Mouse (Mus musculus) heart, postnatal 14 days (tissue): ENCODE measurements around the gene Afap1. TPM values are rescaled to one million over a fixed set of nuclear protein-coding genes. Genes with fewer than 3 reads are reported as not detected.

Source experiments
- DNase-seq, 2 experiments: peaks; one replicate each; pipeline ENCODE4 v3.0.0; 2021 to 2022
- intact Hi-C: fragments of 180-260 bp; cut with DNase I; formaldehyde crosslinking; loops from one replicate; pipeline ENCODE4 v1.15.1; 2025
- long read RNA-seq, 2 experiments: library from polyadenylated mRNA; stranded (forward); transcript quantifications; one replicate each; pipeline ENCODE4 v2.0.0; 2021
- total RNA-seq, 2 experiments: library from RNA; stranded (reverse); gene quantifications; 2 replicates each; pipeline ENCODE4 v1.2.3; 2021

The Afap1 gene
- 10 to 100 TPM; 28.3 to 28.7 TPM for total RNA-seq
- long read RNA-seq, experiment 1, full-length matches to known transcripts: 2 of 11 reads
- long read RNA-seq, experiment 1, partial matches to known transcripts: 8 of 11 reads
- long read RNA-seq, experiment 1, other reads (novel, unspliced or antisense): 1 of 11 reads
- long read RNA-seq, experiment 2, full-length matches to known transcripts: 4 of 16 reads
- long read RNA-seq, experiment 2, partial matches to known transcripts: 4 of 16 reads
- long read RNA-seq, experiment 2, other reads (novel, unspliced or antisense): 8 of 16 reads

- peak; percentile 100 for DNase-seq
- intact Hi-C loops: loop anchor here (5.0 kb wide), 1 partner anchor 34 kb away; no protein-coding TSS in a partner anchor
Observed at GRCm38 (mm10) chr5:35893093-35893804, at the start of gene Afap1. Afap1 (plus strand) TSS chr5:35893319.

DNA sequence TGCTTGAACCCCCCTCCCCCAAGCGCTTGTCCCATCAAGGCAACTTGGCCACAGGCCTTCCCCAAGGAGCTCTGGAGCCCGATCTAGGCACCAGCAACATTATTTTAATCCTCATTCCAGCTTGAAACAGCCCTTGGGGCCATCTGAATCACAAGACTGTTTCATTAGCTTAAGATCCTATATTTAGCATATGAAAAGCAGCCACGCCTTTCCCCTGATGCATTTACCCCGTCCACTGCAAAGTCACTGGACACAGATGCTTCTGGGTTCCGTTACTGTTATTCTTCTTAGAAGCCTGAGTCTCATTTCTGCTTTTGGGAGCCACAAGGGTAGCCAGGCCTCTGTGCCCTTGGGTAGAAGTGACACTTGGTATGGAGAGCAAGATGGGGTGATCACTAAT, 41.6 kb upstream of the Afap1 start:
- no peak for DNase-seq
- intact Hi-C loops: no loop called here

- DNase-seq: no peak
- intact Hi-C loops: no loop called here
Observed at GRCm38 (mm10) chr5:35853463-35853862, 39.7 kb upstream of the Afap1 start.

- intact Hi-C loops: loop anchor here (5.0 kb wide), 2 partner anchors 154 to 259 kb away; no protein-coding TSS in a partner anchor
- no peak for DNase-seq
Observed at GRCm38 (mm10) chr5:35856245-35856644, 36.9 kb upstream of the Afap1 start.

DNA sequence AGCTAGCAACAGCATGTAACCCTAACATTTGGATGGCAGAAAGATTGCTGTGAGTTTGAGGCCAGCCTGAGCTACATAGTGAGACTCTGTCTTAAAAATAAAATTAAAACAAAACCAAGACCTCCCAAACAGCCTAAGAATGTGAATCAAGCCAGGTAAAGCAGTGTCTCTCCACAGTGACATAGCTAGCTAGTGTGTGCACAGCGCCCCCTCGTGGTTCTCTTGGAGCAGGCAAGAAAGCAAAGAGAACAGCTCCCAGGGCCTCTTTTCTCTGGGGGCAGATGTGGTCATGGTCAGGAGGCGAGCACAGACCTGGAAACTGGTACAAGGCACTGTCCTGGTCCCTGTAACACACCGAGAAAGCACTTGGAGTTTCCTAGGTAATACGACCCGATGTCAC, 35.0 kb upstream of the Afap1 start:
- intact Hi-C loops: loop anchor here (1.0 to 5.0 kb wide), 4 partner anchors 63 to 261 kb away; no protein-coding TSS in a partner anchor

GRCm38 (mm10) chr5:35861456-35861855, 31.7 kb upstream of the Afap1 start:
- intact Hi-C loops: no loop called here
- no peak for DNase-seq

More for the DNA sequence above, 35.0 kb upstream of the Afap1 start:
- peak; percentile 73 to 82 for DNase-seq

GRCm38 (mm10) chr5:35869973-35870372, 23.1 kb upstream of the Afap1 start:
- intact Hi-C loops: no loop called here
- no peak for DNase-seq

- intact Hi-C loops: no loop called here
Observed at GRCm38 (mm10) chr5:35870408-35871012, 22.6 kb upstream of the Afap1 start.

GRCm38 (mm10) chr5:35873382-35873781, 19.7 kb upstream of the Afap1 start:
- intact Hi-C loops: no loop called here
- DNase-seq: no peak

More at GRCm38 (mm10) chr5:35870408-35871012, 22.6 kb upstream of the Afap1 start:
- DNase-seq: peak; percentile 62 to 80

DNA sequence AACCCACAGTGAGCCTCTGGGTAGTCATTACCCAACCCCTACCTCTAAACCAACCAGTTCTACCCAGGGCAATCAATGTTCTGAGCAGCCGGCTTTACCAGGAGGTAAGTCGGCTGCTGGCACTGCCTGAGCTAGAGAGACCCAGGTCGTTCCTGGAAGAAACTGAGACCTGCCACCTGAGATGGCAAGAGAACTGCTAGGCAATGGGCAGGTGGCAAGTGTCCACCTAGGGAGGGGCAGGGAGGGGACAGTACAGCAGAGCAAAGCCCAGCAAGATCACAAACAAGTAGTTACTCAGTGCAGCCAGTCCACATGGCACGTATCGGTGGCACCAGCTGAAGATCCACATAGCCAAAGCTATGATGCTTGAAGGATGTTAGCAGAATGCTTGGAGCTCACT, 16.9 kb upstream of the Afap1 start:
- no peak for DNase-seq
- intact Hi-C loops: no loop called here

DNA sequence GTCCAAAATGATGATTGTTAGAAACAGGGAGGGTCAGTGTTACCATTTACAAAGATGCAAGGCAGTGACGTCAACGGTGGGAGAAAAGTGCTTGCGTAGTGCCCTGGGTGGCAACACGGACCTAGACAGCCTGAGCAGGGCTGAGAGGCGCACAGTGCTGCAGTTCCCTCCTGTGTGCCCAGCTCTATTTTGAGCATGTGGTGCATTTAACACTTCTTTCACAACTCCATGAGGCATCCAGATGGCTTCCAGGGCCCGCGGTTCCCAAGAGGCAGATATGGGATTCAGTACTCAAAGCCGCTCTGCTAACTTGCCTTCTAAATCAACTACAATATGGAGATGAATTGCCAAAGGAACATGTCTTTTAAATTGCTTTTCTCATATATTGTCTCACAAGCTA, 13.9 kb upstream of the Afap1 start:
- no peak for DNase-seq
- intact Hi-C loops: no loop called here

DNA sequence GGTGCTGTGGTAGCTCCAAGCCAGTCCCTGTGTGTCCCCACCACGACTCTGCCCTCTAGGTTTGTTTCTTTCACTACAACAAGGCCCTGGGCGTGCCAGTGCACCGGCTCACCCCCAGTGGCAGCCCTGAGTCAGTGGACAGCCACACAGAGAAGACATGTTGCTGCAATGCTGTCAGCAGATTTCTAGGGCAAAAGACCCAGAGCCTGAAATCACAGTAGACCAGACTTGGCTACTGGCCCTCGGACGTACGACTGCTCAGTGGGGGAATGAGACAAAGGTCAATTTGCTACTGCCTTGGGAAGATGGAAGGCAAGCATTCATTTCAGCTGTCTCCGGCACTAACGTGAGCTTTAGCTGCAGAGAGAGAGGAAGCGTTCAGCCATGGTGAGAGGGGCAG, 10.7 kb upstream of the Afap1 start:
- DNase-seq: no peak
- intact Hi-C loops: no loop called here

DNA sequence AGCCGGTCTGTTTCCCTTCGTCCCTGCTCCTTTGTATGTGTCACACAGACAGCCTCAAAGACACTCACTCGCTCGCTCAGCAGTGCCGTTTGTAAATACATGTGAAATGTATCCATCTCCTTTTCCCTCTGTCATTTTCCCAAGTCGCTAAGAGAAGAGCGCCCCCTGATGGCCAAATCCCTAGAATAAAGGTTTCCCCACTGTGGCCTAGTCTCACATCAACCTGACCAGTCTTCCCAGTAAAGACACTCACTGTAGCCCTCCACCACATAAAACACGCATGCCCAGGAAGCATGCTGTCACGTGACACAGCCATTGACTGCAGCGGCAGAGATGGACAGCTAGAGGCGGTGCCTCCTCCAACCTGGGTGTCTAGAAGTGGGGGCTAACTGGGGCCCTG, 8.9 kb upstream of the Afap1 start:
- DNase-seq: peak; percentile 40 to 66

DNA sequence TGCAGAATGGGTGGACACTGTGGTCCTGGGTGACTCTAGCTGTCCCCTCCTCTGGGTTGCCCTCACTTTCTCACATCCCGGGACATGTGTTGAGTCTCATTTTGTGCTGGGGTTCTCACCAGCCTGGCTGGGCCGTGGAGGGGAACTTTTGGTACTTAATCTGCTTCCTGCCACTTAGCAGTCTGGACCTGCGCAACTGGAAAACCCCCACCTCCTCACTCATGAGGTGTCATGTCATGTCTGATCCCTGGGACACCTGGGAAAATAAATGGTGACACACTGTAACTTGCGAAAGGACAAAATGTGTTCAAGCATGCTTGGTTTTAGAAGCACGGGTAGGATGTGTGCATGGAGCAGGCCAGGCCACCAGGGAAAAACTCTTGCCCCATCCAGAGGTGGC, 8.4 kb upstream of the Afap1 start:
- intact Hi-C loops: no loop called here
- no peak for DNase-seq

More for the DNA sequence above, 8.9 kb upstream of the Afap1 start:
- intact Hi-C loops: no loop called here

DNA sequence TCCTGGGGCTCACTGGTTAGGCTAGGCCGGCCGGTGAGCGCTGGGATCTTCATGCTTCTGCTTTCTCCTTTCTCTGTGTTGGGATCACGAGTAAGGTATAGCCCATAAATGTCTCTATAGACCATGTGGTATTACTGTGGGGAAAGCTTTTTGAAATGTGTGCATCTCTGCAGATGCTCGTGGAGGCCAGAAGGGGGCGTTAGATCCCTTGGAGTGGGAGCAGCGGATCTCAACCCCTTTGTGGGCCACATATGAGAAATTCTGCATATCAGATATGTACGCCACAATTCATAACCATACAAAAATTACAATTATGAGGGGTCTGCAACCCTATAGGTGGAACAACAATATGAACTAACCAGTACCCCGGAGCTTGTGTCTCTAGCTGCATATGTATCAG, 4.2 kb upstream of the Afap1 start:
- DNase-seq: peak in 1 of 2 experiments; percentile 45
- intact Hi-C loops: loop anchor here (1.0 kb wide), 1 partner anchor 86 kb away; no protein-coding TSS in a partner anchor

DNA sequence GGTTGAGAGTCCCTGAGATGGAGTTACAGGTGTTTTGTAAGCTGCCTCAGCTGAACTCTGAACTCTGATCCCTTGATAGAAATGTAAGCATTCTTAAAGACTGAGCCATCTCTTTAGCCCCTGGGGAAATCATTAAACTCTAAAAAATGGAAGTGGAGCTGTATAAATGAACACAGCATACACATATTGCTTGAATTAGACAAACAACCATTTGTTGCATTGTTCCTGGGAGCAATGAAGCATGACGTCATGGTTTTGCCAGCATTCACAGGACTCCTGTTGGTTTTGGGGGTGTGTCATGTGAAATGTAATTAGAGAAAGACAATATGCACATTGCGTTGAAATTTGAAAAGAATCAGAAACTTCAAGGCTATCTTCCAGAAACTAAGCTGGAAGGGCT, 3.5 kb upstream of the Afap1 start:
- intact Hi-C loops: loop anchor here (1.0 to 5.0 kb wide), 2 partner anchors 38 to 86 kb away; no protein-coding TSS in a partner anchor
- no peak for DNase-seq

DNA sequence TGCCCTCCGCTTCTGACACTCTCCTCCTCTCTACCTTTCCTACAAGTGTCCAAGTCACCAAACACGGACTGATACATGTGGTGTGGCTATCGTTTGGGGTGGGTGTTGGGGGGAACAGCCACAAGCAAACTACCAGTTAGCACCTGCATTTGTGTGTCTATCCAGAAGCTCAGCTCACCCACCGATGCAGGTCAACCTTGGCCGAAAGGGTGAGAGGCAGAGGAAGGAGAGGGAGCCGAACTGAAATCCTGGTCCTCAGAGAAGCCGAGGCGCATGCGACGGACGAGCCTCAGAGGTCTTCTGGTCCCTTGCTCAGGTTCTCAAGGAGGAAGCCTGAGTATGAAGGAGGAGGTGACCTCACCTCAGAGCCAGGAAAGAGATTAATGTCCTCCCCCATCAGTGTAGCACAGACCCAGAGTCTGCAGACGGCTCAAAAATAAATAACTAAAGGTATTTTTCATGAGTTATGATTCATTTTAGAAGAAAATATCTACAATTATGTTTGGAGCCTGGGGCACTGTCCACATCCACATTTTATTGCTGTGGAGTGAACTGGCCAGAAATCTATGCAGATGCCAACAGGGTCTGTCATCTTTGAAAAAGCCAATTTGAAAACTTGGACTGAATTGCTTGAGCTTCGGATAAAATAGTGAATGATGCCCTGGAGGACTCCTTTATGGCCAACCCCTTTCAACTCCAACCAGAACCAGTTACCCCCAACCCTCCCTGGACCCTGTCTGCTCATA, 2.0 kb upstream of the Afap1 start:
- intact Hi-C loops: loop anchor here (5.0 kb wide), 1 partner anchor 36 kb away; no protein-coding TSS in a partner anchor

DNA sequence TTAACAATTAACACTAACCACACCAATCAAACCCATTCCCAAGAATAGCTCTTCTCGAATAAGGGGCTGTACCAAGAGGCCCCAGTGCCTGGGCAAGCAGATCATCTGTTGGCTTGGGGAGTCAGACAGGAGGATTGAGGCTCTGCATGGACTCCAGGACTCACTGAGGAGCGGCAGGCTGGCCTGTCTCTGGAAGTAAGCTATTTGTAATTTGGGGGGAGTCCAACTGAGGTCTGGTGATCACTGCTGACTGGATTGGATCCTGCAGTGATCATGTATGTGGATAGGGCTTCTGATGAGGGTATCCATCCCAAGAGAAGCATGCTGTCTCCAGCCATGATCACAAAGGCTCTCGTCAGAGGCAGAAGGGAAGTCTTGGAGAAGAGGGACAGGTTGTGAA, 756 bp upstream of the Afap1 start:
- no peak for DNase-seq
- intact Hi-C loops: loop anchor here (1.0 to 5.0 kb wide), 2 partner anchors 35 to 82 kb away; no protein-coding TSS in a partner anchor

More for the DNA sequence above, 2.0 kb upstream of the Afap1 start:
- DNase-seq: no peak

GRCm38 (mm10) chr5:35893805-35894260, 714 bp downstream of the Afap1 start:
- DNase-seq: peak; percentile 72 to 77
- intact Hi-C loops: loop anchor here (5.0 kb wide), 1 partner anchor 33 kb away; no protein-coding TSS in a partner anchor
